Mouse (Mus musculus) telencephalon, adult 2 months (tissue): ENCODE data around the gene Ttll7.
A peak's percentile ranks its signal among the peaks of the same experiment; 100 is the strongest.

Experiments used
- DNase-seq: peaks from one replicate; pipeline ENCODE4 v3.0.0-alpha.2; 2011; ENCODE audit warnings: low read depth, low spot score

Gene Ttll7

GRCm38 (mm10) chr3:146913107-146913506, 60.9 kb downstream of the Ttll7 start:
- DNase-seq = no peak

GRCm38 (mm10) chr3:146914798-146915197, 62.6 kb downstream of the Ttll7 start:
- DNase-seq = peak; percentile 65

DNA sequence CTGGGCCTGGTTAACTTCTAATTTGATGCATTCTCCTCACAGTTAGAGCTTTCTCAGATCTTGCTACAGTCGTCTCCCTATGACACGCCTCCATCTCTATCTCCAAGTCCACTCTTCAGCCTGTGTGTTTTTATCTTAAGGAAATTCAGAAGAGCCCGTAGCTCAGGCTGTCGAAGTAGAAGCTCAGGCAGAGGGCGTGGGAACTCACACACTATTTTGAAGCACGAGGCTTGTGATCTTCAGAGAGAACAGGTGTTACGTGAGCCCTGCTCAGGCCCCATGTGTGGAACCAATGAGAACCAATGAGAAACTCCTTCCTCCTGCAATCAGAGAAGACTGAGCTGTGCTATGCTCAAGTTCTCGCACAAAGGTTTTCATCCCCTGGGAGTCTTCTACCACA, 65.7 kb downstream of the Ttll7 start:
- DNase-seq = peak; percentile 34

DNA sequence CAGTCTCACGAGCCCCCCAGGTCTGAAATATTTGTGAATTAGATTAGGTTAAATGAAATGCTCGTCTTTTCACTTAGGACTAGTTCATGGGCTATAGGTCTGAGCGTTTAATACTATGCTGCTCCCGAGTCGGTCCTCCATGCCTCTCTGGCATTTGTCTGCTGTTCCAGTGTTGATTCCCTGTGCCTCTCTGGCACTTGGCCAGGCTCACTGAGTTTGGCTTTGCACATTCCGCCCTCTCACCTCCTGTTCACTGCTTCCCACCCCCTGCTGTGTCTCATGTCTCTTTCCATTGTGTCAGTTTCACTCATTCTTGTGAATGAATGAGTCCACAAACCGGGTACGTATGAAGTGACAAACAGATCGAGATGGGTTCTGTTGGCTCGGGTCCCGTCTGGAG, 66.2 kb downstream of the Ttll7 start:
- DNase-seq = peak; percentile 76

DNA sequence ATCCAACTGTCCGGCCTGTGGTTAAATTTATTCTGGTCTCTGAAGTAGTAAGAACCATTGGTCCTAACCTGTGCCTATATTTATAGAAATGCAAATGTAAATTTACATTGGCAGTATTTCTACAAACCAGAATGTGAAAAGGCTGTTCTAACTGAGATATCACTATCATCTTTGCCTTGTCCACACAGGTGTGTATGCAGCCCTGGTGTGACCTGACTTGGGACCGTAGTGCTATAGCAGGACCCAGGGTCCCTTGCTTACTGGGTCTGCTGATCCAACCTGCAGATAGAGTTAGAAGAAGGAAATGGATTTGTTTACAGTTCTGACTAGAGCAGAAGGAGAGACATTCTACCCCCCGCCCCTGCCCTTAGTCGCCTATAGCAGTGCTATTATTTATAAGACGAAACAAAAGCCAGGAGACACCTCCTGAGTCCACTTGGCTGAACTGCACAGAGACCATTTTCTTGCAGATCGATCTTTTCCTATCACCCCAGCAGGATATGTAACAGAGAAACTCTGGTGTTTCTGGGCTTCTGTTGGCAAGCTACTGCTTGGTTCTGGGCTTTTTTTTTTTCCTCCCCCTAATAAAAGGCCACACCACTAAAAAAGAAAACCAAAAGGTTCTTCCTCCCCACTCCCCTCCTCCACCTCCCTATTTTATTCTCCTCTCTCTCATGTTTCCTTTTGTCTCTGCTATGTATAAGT, 75.3 kb downstream of the Ttll7 start:
- no peak for DNase-seq

GRCm38 (mm10) chr3:146928141-146928540, 76.0 kb downstream of the Ttll7 start:
- no peak for DNase-seq

GRCm38 (mm10) chr3:146929011-146929410, 76.8 kb downstream of the Ttll7 start:
- no peak for DNase-seq

- no peak for DNase-seq
Measured at GRCm38 (mm10) chr3:146931190-146931589, 79.0 kb downstream of the Ttll7 start.

- DNase-seq = no peak
Measured at GRCm38 (mm10) chr3:146932506-146932905, 80.3 kb downstream of the Ttll7 start.

- no peak for DNase-seq
Measured at GRCm38 (mm10) chr3:146936888-146937287, 84.7 kb downstream of the Ttll7 start.

- DNase-seq = no peak
Measured at GRCm38 (mm10) chr3:146939391-146940250, 87.5 kb downstream of the Ttll7 start.

DNA sequence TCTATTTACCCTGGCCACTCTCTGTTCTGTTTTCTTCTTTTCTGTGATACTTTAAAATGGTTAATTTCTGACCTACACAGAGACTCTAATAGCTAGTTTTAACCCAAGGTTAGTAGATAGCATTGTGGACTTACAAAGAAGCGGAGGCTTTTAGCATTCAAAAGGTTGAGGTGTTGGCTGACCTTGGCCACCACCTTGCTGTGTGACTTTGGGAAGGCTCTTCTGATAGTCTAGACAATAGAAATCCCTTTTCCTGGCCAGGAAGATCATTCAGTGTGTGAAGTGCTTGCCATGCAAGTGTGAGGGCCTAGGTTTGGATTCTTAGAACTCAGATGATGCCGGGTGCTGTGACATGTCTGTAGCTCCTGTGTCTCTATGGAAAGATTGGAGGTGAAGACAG, 90.9 kb downstream of the Ttll7 start:
- DNase-seq = no peak

DNA sequence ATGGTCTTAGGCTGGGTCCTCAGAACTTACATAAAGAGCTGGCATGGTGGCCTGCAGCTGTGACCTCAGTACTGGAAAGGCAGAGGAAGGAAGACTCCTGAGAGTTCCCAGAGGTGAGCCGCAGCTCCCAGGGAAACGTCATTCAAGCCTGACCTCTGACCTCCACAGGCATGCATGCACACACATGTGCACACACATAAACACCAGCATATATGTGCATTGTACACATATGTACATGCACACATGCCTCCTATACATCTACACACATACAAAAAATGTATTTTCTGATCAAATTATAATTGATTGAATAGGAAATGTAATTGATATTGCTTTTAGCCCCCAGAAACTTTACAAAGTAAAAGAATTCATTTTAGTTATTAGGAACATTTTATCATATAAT, 93.2 kb downstream of the Ttll7 start:
- DNase-seq = no peak

DNA sequence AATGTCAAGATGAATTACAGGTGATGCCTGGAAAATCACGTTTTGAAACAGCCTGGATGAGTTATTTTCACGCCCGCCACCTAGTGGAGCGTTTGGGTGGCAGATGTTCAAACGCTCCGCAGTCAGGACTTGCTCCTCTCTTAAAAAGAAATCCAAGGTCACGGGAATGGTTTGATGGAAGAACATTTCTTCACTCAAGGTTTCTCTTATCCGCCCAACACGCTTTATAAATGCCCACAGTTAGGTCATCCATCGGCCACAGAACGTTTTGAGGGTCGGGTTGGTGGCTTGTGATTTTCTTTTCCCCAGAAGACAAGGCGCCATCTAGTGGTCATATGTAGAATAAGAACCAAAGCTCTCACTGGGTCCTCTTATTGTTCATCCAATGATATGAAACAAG, 93.7 kb downstream of the Ttll7 start:
- DNase-seq = peak; percentile 66

- DNase-seq = no peak
Measured at GRCm38 (mm10) chr3:146946641-146947040, 94.5 kb downstream of the Ttll7 start.

GRCm38 (mm10) chr3:146956792-146957191, 104.6 kb downstream of the Ttll7 start:
- DNase-seq = no peak

DNA sequence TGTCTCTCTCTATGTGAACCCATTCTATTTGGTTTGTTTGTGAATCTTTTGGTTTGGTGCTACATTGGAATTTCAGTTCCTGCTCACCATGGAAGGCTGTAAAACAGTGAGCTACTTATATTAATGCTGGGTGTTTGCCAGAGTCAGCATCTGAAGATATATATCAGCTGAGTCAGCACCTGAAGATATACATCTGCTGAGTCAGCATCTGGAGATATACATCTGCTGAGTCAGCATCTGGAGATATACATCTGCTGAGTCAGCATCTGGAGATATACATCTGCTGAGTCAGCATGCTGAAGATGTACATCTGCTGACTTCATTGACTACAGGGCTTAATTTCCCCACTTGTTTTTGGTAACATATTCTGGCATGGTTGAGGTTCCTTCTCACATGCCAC, 110.7 kb downstream of the Ttll7 start:
- no peak for DNase-seq

- no peak for DNase-seq
Measured at GRCm38 (mm10) chr3:146964384-146964783, 112.2 kb downstream of the Ttll7 start.

GRCm38 (mm10) chr3:146967242-146967641, 115.1 kb downstream of the Ttll7 start:
- DNase-seq = no peak

DNA sequence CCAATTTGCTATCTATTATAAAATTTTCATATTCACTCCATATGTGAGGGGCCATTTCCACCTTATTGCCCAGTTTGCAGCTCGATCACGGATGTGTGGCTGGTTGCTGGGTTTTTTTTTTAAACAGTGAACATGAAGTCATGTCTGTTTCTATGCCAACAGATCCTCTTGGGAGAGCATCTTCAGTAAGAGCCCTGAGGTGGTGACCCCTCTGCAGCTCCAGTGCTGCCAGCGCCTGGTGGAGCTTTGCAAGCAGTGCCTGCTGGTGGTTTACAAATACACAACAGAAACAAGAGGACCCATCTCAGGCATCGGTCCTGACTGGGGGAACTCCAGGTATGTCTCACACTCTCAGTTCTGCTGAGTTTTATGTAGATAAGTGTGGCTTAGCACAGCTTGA, 115.7 kb downstream of the Ttll7 start:
- no peak for DNase-seq

- DNase-seq = no peak
Measured at GRCm38 (mm10) chr3:146978272-146978671, 126.1 kb downstream of the Ttll7 start.

GRCm38 (mm10) chr3:146993834-146994669, 141.9 kb downstream of the Ttll7 start:
- DNase-seq = peak; percentile 51
